Mouse (Mus musculus) heart, postnatal 0 days (tissue): ENCODE results near the gene Adgrv1.

ENCODE experiments used
- CTCF ChIP-seq: IDR thresholded peaks from 2 replicates; pipeline ENCODE4 v1.5.1; 2016; ENCODE audit warnings: antibody characterized with exemption, control low read depth, low read depth
- EP300 ChIP-seq: IDR thresholded peaks from 2 replicates; pipeline ENCODE4 v1.6.1; 2016; ENCODE audit warnings: antibody characterized with exemption, low read depth

GRCm38 (mm10) chr13:81466661-81467060 is 166.3 kb downstream of the Adgrv1 start:
- TF ChIP-seq CTCF (no peak), EP300 (no peak)
